10 mouse cellular contexts compared by ENCODE assay signal in genomic region chr11:94175288-94175687, GRCm38 (mm10). TPM values are rescaled to one million over a fixed set of nuclear protein-coding genes. Genes with fewer than 3 reads are reported as not detected.
DNase-seq lines count a peak whose midpoint lies in the region; ATAC-seq and TF ChIP-seq lines count a peak whose summit lies in the region.
"Had no signal": no experiment of that assay in that cellular context is flagged by ENCODE, and none has a peak within 500 bp of the region (broad histone marks: within the 10 kb centered on the region; RNA-seq: fewer than 3 reads in every experiment).

No protein-coding gene starts in this region.

- H3K9me3 ChIP-seq in heart, embryonic 13.5 days = no peaks in the 10 kb centered on the region
- H3K9me3 ChIP-seq in lung, embryonic 15.5 days = no peaks in the 10 kb centered on the region
- H3K9me3 ChIP-seq in stomach, embryonic 15.5 days = no peaks in the 10 kb centered on the region
- H3K9me3 ChIP-seq in liver, postnatal 0 days (ENCODE audit: low read length) = no peaks in the 10 kb centered on the region
- H3K9me3 ChIP-seq: liver, embryonic 12.5 days; neural tube, embryonic 12.5 days had no signal

- TF ChIP-seq EP300 in liver, postnatal 0 days (IDR thresholded peaks at IDR 0.05; ENCODE audit: low read depth) = no peak

- no peaks in the 10 kb centered on the region for H3K27me3 ChIP-seq in heart, embryonic 13.5 days (replicated peaks)
- no peaks in the 10 kb centered on the region for H3K27me3 ChIP-seq in lung, embryonic 15.5 days
- H3K27me3 ChIP-seq in stomach, embryonic 15.5 days (replicated peaks) = no peaks in the 10 kb centered on the region
- no peaks in the 10 kb centered on the region for H3K27me3 ChIP-seq in liver, postnatal 0 days (ENCODE audit: insufficient read depth, low read length)
- H3K27me3 ChIP-seq: neural tube, embryonic 12.5 days had no signal

- TF ChIP-seq CTCF in liver, postnatal 0 days (IDR thresholded peaks at IDR 0.05; ENCODE audit: low read depth) = no peak

- ATAC-seq in heart, embryonic 13.5 days (ENCODE audit: extremely low read depth, insufficient number of reproducible peaks, low FRiP score, low TSS enrichment) = no peak
- no peak for ATAC-seq in lung, embryonic 15.5 days (ENCODE audit: borderline replicate concordance, extremely low read depth, low FRiP score, low TSS enrichment)
- ATAC-seq in stomach, embryonic 15.5 days (ENCODE audit: insufficient read depth, low FRiP score, low read depth) = peak; percentile 29; the same call in 1 of the 2 replicates
- ATAC-seq in liver, postnatal 0 days = no peak
- no peak for ATAC-seq in monocyte, adult 5-6 weeks (replicated peaks; ENCODE audit: insufficient number of reproducible peaks, low FRiP score, low TSS enrichment, poor library complexity, severe bottlenecking)
- ATAC-seq: liver, embryonic 12.5 days had no signal

- intact Hi-C loops in heart, postnatal 14 days (cut with DNase I) = no loop called here

- no peaks in the 10 kb centered on the region for H3K36me3 ChIP-seq in heart, embryonic 13.5 days
- no peaks in the 10 kb centered on the region for H3K36me3 ChIP-seq in lung, embryonic 15.5 days
- no peaks in the 10 kb centered on the region for H3K36me3 ChIP-seq in stomach, embryonic 15.5 days
- H3K36me3 ChIP-seq in liver, postnatal 0 days (replicated peaks; ENCODE audit: insufficient read depth, low read length) = no peaks in the 10 kb centered on the region
- H3K36me3 ChIP-seq: liver, embryonic 12.5 days; neural tube, embryonic 12.5 days had no signal

- H3K9ac ChIP-seq in heart, embryonic 13.5 days = peak overlapping the region; percentile 54; the same call in 1 of the 2 replicates
- no peak overlapping the region for H3K9ac ChIP-seq in lung, embryonic 15.5 days
- no peak overlapping the region for H3K9ac ChIP-seq in stomach, embryonic 15.5 days
- no peak overlapping the region for H3K9ac ChIP-seq in liver, postnatal 0 days (replicated peaks)
- H3K9ac ChIP-seq: liver, embryonic 12.5 days; neural tube, embryonic 12.5 days had no signal

- no peak overlapping the region for H3K4me2 ChIP-seq in heart, embryonic 13.5 days
- no peak overlapping the region for H3K4me2 ChIP-seq in lung, embryonic 15.5 days
- no peak overlapping the region for H3K4me2 ChIP-seq in stomach, embryonic 15.5 days
- no peak overlapping the region for H3K4me2 ChIP-seq in liver, postnatal 0 days (ENCODE audit: low read depth, low read length)
- H3K4me2 ChIP-seq: liver, embryonic 12.5 days; neural tube, embryonic 12.5 days had no signal

- peak overlapping the region; percentile 66 for H3K27ac ChIP-seq in heart, embryonic 13.5 days (replicated peaks)
- peak overlapping the region; percentile 92 for H3K27ac ChIP-seq in lung, embryonic 15.5 days
- H3K27ac ChIP-seq in brown adipose tissue, adult 24 weeks (replicated peaks; ENCODE audit: low read depth, low read length) = 0 out of 2 replicates have a peak overlapping the region, but pooled peaks have one; percentile 34
- H3K27ac ChIP-seq in stomach, embryonic 15.5 days = peak overlapping the region; percentile 70
- no peak overlapping the region for H3K27ac ChIP-seq in liver, postnatal 0 days (ENCODE audit: low read depth)
- H3K27ac ChIP-seq: liver, embryonic 12.5 days; neural tube, embryonic 12.5 days had no signal

- DNase-seq in heart, postnatal 14 days = no peak
- no peak for DNase-seq in lung, postnatal 10 days
- DNase-seq in liver, postnatal 0 days = no peak

- peaks cover 31% of the 10 kb centered on the region for H3K4me1 ChIP-seq in heart, embryonic 13.5 days
- H3K4me1 ChIP-seq in lung, embryonic 15.5 days = peaks cover 19% of the 10 kb centered on the region
- peaks cover 9% of the 10 kb centered on the region for H3K4me1 ChIP-seq in brown adipose tissue, adult 24 weeks (ENCODE audit: control insufficient read depth, insufficient read depth, insufficient read length, low read length)
- H3K4me1 ChIP-seq in stomach, embryonic 15.5 days = peaks cover 20% of the 10 kb centered on the region
- no peaks in the 10 kb centered on the region for H3K4me1 ChIP-seq in liver, postnatal 0 days (ENCODE audit: insufficient read depth)
- H3K4me1 ChIP-seq: neural tube, embryonic 12.5 days had no signal

- 60% methylated on average over 7 of the region's 7 CpGs for WGBS in heart, embryonic 13.5 days
- 49% methylated on average over 7 of the region's 7 CpGs for WGBS in lung, embryonic 15.5 days
- WGBS in stomach, embryonic 15.5 days = 55% methylated on average over 7 of the region's 7 CpGs
- WGBS in liver, postnatal 0 days (ENCODE audit: insufficient replicate concordance) = 65% methylated on average over 7 of the region's 7 CpGs

- H3K4me3 ChIP-seq in heart, embryonic 13.5 days = no peak overlapping the region
- H3K4me3 ChIP-seq in lung, embryonic 15.5 days = no peak overlapping the region
- H3K4me3 ChIP-seq in brown adipose tissue, adult 24 weeks (ENCODE audit: insufficient read depth, low read depth, low read length) = no peak overlapping the region
- no peak overlapping the region for H3K4me3 ChIP-seq in stomach, embryonic 15.5 days (replicated peaks)
- no peak overlapping the region for H3K4me3 ChIP-seq in liver, postnatal 0 days (ENCODE audit: low read depth, low read length)
- H3K4me3 ChIP-seq: liver, embryonic 12.5 days; neural tube, embryonic 12.5 days had no signal

RNA-seq across cellular contexts. Expression of gene Tob1, which starts 36.0 kb away (rescaled TPM):
- 26.1 and 29.9 TPM in 2 replicates for polyA plus RNA-seq in heart, embryonic 13.5 days (2015; fragmentation: Nextera tagmentation; extraction: Ambion mirVana)
- total RNA-seq in heart, postnatal 14 days (2021) = 10 to 100 TPM; 64.1 to 67.6 TPM
- polyA plus RNA-seq in lung, embryonic 15.5 days (2015; fragmentation: Nextera tagmentation; extraction: Ambion mirVana) = 26.1 and 26.5 TPM in 2 replicates
- polyA plus RNA-seq in brown adipose tissue, adult 24 weeks (2012; ENCODE audit: insufficient read depth, insufficient read length, missing spikeins) = 172 and 175 TPM in 2 replicates
- polyA plus RNA-seq in stomach, embryonic 15.5 days (2015; fragmentation: Nextera tagmentation; extraction: Ambion mirVana) = 54.8 and 65.2 TPM in 2 replicates
- polyA plus RNA-seq in liver, postnatal 0 days (2015; fragmentation: Nextera tagmentation; extraction: Ambion mirVana) = 47.8 and 53.1 TPM in 2 replicates
- total RNA-seq in monocyte, adult 5-6 weeks (2017) = 13.1 to 21.2 TPM (median 16.5 TPM) in 3 replicates
